Comparison of ENCODE assay signal across 8 mouse cellular contexts in genomic region chr17:56583071-56583470, GRCm38 (mm10). TPM values are rescaled to one million over a fixed set of nuclear protein-coding genes. Genes with fewer than 3 reads are reported as not detected.
DNase-seq lines count a peak whose midpoint lies in the region; ATAC-seq and TF ChIP-seq lines count a peak whose summit lies in the region.

No protein-coding gene starts in this region.

- 81% methylated on average over 1 of the region's 1 CpGs for WGBS in kidney, embryonic 16.5 days
- 71% methylated on average over 1 of the region's 1 CpGs for WGBS in intestine, embryonic 15.5 days

- H3K27ac ChIP-seq in kidney, embryonic 16.5 days (ENCODE audit: low read length): peak overlapping the region; percentile 92; the same call in 1 of the 2 replicates
- no peak overlapping the region for H3K27ac ChIP-seq in cortical plate, adult 2 months (ENCODE audit: insufficient read depth, low read length)
- H3K27ac ChIP-seq in intestine, embryonic 15.5 days: no peak overlapping the region

- no peak for ATAC-seq in kidney, embryonic 16.5 days (ENCODE audit: low FRiP score, low TSS enrichment)
- ATAC-seq in intestine, embryonic 15.5 days: no peak
- no peak for ATAC-seq in CD4-positive, CD25-positive, alpha-beta regulatory T cell, adult 4 months

- no peaks in the 10 kb centered on the region for H3K9me3 ChIP-seq in kidney, embryonic 16.5 days (ENCODE audit: low read length)
- no peaks in the 10 kb centered on the region for H3K9me3 ChIP-seq in intestine, embryonic 15.5 days

- H3K4me2 ChIP-seq in kidney, embryonic 16.5 days (replicated peaks; ENCODE audit: low read depth, low read length): peak overlapping the region; percentile 90
- H3K4me2 ChIP-seq in intestine, embryonic 15.5 days (replicated peaks): peak overlapping the region; percentile 76
- H3K4me2 ChIP-seq in myocyte (ENCODE audit: low read depth): peak overlapping the region; percentile 93

- no peak for TF ChIP-seq POLR2A in cortical plate, adult 2 months (IDR thresholded peaks at IDR 0.05; ENCODE audit: extremely low read depth, insufficient read depth, low read length)
- no peak for TF ChIP-seq POLR2A in myocyte (IDR thresholded peaks at IDR 0.05; ENCODE audit: insufficient read length, low read depth)

- TF ChIP-seq CTCF in cortical plate, adult 2 months (IDR thresholded peaks at IDR 0.05; ENCODE audit: extremely low read depth, insufficient read depth, low read length): no peak

- peaks cover 42% of the 10 kb centered on the region for H3K4me1 ChIP-seq in kidney, embryonic 16.5 days (ENCODE audit: insufficient read depth, low read length)
- H3K4me1 ChIP-seq in cortical plate, adult 2 months (ENCODE audit: control insufficient read depth, insufficient read depth, low read length): peaks cover 14% of the 10 kb centered on the region
- H3K4me1 ChIP-seq in intestine, embryonic 15.5 days (replicated peaks): peaks cover 41% of the 10 kb centered on the region

- H3ac ChIP-seq in myocyte (ENCODE audit: control insufficient read depth, insufficient read length): peak overlapping the region; percentile 85

- no peaks in the 10 kb centered on the region for H3K27me3 ChIP-seq in kidney, embryonic 16.5 days (ENCODE audit: insufficient read depth, low read length)
- no peaks in the 10 kb centered on the region for H3K27me3 ChIP-seq in intestine, embryonic 15.5 days (replicated peaks)
- H3K27me3 ChIP-seq in myocyte (ENCODE audit: control insufficient read depth, insufficient read depth, insufficient read length): no peaks in the 10 kb centered on the region

- DNase-seq in kidney, postnatal 4 days: no peak
- no peak for DNase-seq in spleen, postnatal 4 days (ENCODE audit: low spot score in 2 of 2)
- DNase-seq in adrenal gland, adult 2 months: no peak

- peaks cover 86% of the 10 kb centered on the region for H3K79me2 ChIP-seq in myocyte (ENCODE audit: control insufficient read depth, insufficient read depth)

- H3K36me3 ChIP-seq in kidney, embryonic 16.5 days (ENCODE audit: insufficient read depth, low read length): peaks cover 39% of the 10 kb centered on the region
- peaks cover 42% of the 10 kb centered on the region for H3K36me3 ChIP-seq in intestine, embryonic 15.5 days
- H3K36me3 ChIP-seq in myocyte (ENCODE audit: control insufficient read depth, insufficient read depth): peaks cover 42% of the 10 kb centered on the region

- H3K9ac ChIP-seq in kidney, embryonic 16.5 days (replicated peaks; ENCODE audit: low read length): peak overlapping the region; percentile 94
- H3K9ac ChIP-seq in intestine, embryonic 15.5 days: peak overlapping the region; percentile 89

- H3K4me3 ChIP-seq in kidney, embryonic 16.5 days (ENCODE audit: low read length): peak overlapping the region; percentile 72
- H3K4me3 ChIP-seq in cortical plate, adult 2 months (ENCODE audit: insufficient read depth, low read length): peak overlapping the region; percentile 83
- peak overlapping the region; percentile 87 for H3K4me3 ChIP-seq in intestine, embryonic 15.5 days (replicated peaks)
- peak overlapping the region; percentile 97 for H3K4me3 ChIP-seq in myocyte

TF ChIP-seq in myocyte, 11 proteins besides CTCF, POLR2A, EP300 and RAD21:
- no peak for TF ChIP-seq MYOG (IDR thresholded peaks at IDR 0.05; ENCODE audit: control insufficient read depth in 1 of 3, insufficient read depth in 1 of 3, insufficient read length in 2 of 3, low read depth in 2 of 3)
- TF ChIP-seq REST (IDR thresholded peaks at IDR 0.05; ENCODE audit: insufficient read depth, insufficient read length): no peak
- no peak for TF ChIP-seq POLR2AphosphoS2 (IDR thresholded peaks at IDR 0.05; ENCODE audit: insufficient read length, low read depth)
- no peak for TF ChIP-seq MYOD1 (IDR thresholded peaks at IDR 0.05; ENCODE audit: control insufficient read depth in 1 of 3, insufficient read length in 2 of 3, low read depth in 2 of 3)
- no peak for TF ChIP-seq USF1 (IDR thresholded peaks at IDR 0.05; ENCODE audit: low read depth)
- TF ChIP-seq TCF3 (IDR thresholded peaks at IDR 0.05; ENCODE audit: insufficient read length, low read depth): no peak
- TF ChIP-seq TCF12 (IDR thresholded peaks at IDR 0.05; ENCODE audit: insufficient read depth, poor library complexity, severe bottlenecking): no peak
- no peak for TF ChIP-seq CEBPB (IDR thresholded peaks at IDR 0.05; ENCODE audit: insufficient read depth, poor library complexity, severe bottlenecking)
- no peak for TF ChIP-seq E2F4 (IDR thresholded peaks at IDR 0.05; ENCODE audit: insufficient read depth)
- no peak for TF ChIP-seq MAX (IDR thresholded peaks at IDR 0.05; ENCODE audit: low read depth)
- TF ChIP-seq SRF (IDR thresholded peaks at IDR 0.05; ENCODE audit: control insufficient read depth, insufficient read length, low read depth): no peak

RNA-seq across cellular contexts. Expression of gene Safb2, which starts 1.3 kb away (rescaled TPM):
- 80.2 and 86.0 TPM in 2 replicates for polyA plus RNA-seq in kidney, embryonic 16.5 days (2015; fragmentation: Nextera tagmentation; extraction: Ambion mirVana)
- polyA plus RNA-seq in cortical plate, adult 2 months (2012; rRNA removed): 93.0 and 110 TPM in 2 replicates
- 66.7 and 74.7 TPM in 2 replicates for polyA plus RNA-seq in intestine, embryonic 15.5 days (2015; fragmentation: Nextera tagmentation; extraction: Ambion mirVana)
- polyA plus RNA-seq in myocyte (2012; fragmentation: generic; extraction: Trizol): 35.3 TPM
- 100 to 1,000 TPM in 1 of 2 experiments, 10 to 100 TPM in 1; 82.8 to 119 TPM for total RNA-seq in adrenal gland, adult 2 months (2021)
- polyA plus RNA-seq in adrenal gland, adult 2 months (2012; rRNA removed): 65.4 and 89.2 TPM in 2 replicates
- polyA plus RNA-seq in CD4-positive, CD25-positive, alpha-beta regulatory T cell, adult 4 months (2017; shearing (Covaris generic)): 10 to 100 TPM; 36.8 to 53.1 TPM

RNA-seq across cellular contexts. Expression of gene Safb, which starts 1.6 kb away (rescaled TPM):
- polyA plus RNA-seq in kidney, embryonic 16.5 days (2015; fragmentation: Nextera tagmentation; extraction: Ambion mirVana): 123 and 133 TPM in 2 replicates
- polyA plus RNA-seq in cortical plate, adult 2 months (2012; rRNA removed): 101 and 110 TPM in 2 replicates
- 79.3 and 86.2 TPM in 2 replicates for polyA plus RNA-seq in intestine, embryonic 15.5 days (2015; fragmentation: Nextera tagmentation; extraction: Ambion mirVana)
- 58.9 TPM for polyA plus RNA-seq in myocyte (2012; fragmentation: generic; extraction: Trizol)
- 100 to 1,000 TPM in 1 of 2 experiments, 10 to 100 TPM in 1; 87.4 to 126 TPM for total RNA-seq in adrenal gland, adult 2 months (2021)
- polyA plus RNA-seq in adrenal gland, adult 2 months (2012; rRNA removed): 77.8 and 121 TPM in 2 replicates
- 10 to 100 TPM; 52.6 to 55.0 TPM for polyA plus RNA-seq in CD4-positive, CD25-positive, alpha-beta regulatory T cell, adult 4 months (2017; shearing (Covaris generic))

RNA-seq across cellular contexts. Expression of gene 2410015M20Rik, which starts 26.5 kb away (rescaled TPM):
- polyA plus RNA-seq in kidney, embryonic 16.5 days (2015; fragmentation: Nextera tagmentation; extraction: Ambion mirVana): 242 and 284 TPM in 2 replicates
- polyA plus RNA-seq in cortical plate, adult 2 months (2012; rRNA removed): 145 and 159 TPM in 2 replicates
- 283 and 287 TPM in 2 replicates for polyA plus RNA-seq in intestine, embryonic 15.5 days (2015; fragmentation: Nextera tagmentation; extraction: Ambion mirVana)
- polyA plus RNA-seq in myocyte (2012; fragmentation: generic; extraction: Trizol): 587 TPM
- 100 to 1,000 TPM; 317 to 361 TPM for total RNA-seq in adrenal gland, adult 2 months (2021)
- polyA plus RNA-seq in adrenal gland, adult 2 months (2012; rRNA removed): 98.0 and 117 TPM in 2 replicates
- 100 to 1,000 TPM; 280 to 291 TPM for polyA plus RNA-seq in CD4-positive, CD25-positive, alpha-beta regulatory T cell, adult 4 months (2017; shearing (Covaris generic))

RNA-seq across cellular contexts. Expression of gene Gm20219, which starts 28.9 kb away (rescaled TPM):
- polyA plus RNA-seq in kidney, embryonic 16.5 days (2015; fragmentation: Nextera tagmentation; extraction: Ambion mirVana): 1.8 and 2.4 TPM in 2 replicates
- 2.1 and 3.2 TPM in 2 replicates for polyA plus RNA-seq in cortical plate, adult 2 months (2012; rRNA removed)
- 1.3 and 1.4 TPM in 2 replicates for polyA plus RNA-seq in intestine, embryonic 15.5 days (2015; fragmentation: Nextera tagmentation; extraction: Ambion mirVana)
- 0.28 TPM for polyA plus RNA-seq in myocyte (2012; fragmentation: generic; extraction: Trizol)
- under 1 TPM; 0.31 to 0.98 TPM for total RNA-seq in adrenal gland, adult 2 months (2021)
- polyA plus RNA-seq in adrenal gland, adult 2 months (2012; rRNA removed): 2.6 and 3.0 TPM in 2 replicates
- polyA plus RNA-seq in CD4-positive, CD25-positive, alpha-beta regulatory T cell, adult 4 months (2017; shearing (Covaris generic)): 1 to 10 TPM; 3.1 to 3.2 TPM

RNA-seq across cellular contexts. Expression of gene Rpl36, which starts 30.1 kb away (rescaled TPM):
- 1,616 and 1,628 TPM in 2 replicates for polyA plus RNA-seq in kidney, embryonic 16.5 days (2015; fragmentation: Nextera tagmentation; extraction: Ambion mirVana)
- polyA plus RNA-seq in cortical plate, adult 2 months (2012; rRNA removed): 1,005 and 1,019 TPM in 2 replicates
- polyA plus RNA-seq in intestine, embryonic 15.5 days (2015; fragmentation: Nextera tagmentation; extraction: Ambion mirVana): 1,919 and 1,958 TPM in 2 replicates
- polyA plus RNA-seq in myocyte (2012; fragmentation: generic; extraction: Trizol): 3,746 TPM
- 100 to 1,000 TPM; 720 to 828 TPM for total RNA-seq in adrenal gland, adult 2 months (2021)
- 1,273 and 1,721 TPM in 2 replicates for polyA plus RNA-seq in adrenal gland, adult 2 months (2012; rRNA removed)
- 1,000 to 10,000 TPM; 3,663 to 4,818 TPM for polyA plus RNA-seq in CD4-positive, CD25-positive, alpha-beta regulatory T cell, adult 4 months (2017; shearing (Covaris generic))
